Mouse (Mus musculus): ENCODE measurements around the gene Jade3. TPM values are rescaled to one million over a fixed set of nuclear protein-coding genes. Genes with fewer than 3 reads are reported as not detected.

The Jade3 gene
- total and polyA plus RNA-seq, 3 experiments: 9.9 to 21.1 (median 11.8) TPM

GRCm38 (mm10) chrX:20520290-20520939 is 94.9 kb downstream of the Jade3 start:
- no peak for DNase-seq (ENCODE audit: extremely low read depth)
- H3K4me3 ChIP-seq (replicated peaks in 1 of 3; ENCODE audit: low read depth in 2 of 3, low read length in 2 of 3, poor library complexity in 1 of 3): no peak overlapping the region
- dilution Hi-C loops (cut with MboI; ENCODE audit: extremely low pct_ligation_motif_present, extremely low pct_unique_long_range_greater_than_20kb, low sequenced_read_pairs): no loop called here
- peaks cover 7 to 20% of the 10 kb centered on the region in 2 experiments for H3K36me3 ChIP-seq (replicated peaks in 1 of 2; ENCODE audit: control insufficient read depth in 1 of 2, insufficient read depth in 1 of 2, low read length in 1 of 2)
- in situ Hi-C loops (cut with MboI; ENCODE audit: low pct_ligation_motif_present, low pct_unique_long_range_greater_than_20kb, low sequenced_read_pairs): no loop called here
- no peaks in the 10 kb centered on the region for H3K27me3 ChIP-seq (replicated peaks)
- no peaks in the 10 kb centered on the region for H3K9me3 ChIP-seq (replicated peaks; ENCODE audit: low read length)
- no peak overlapping the region for H3K4me2 ChIP-seq (ENCODE audit: insufficient read depth, low read depth, poor library complexity, severe bottlenecking)
- no peak overlapping the region for H3K9ac ChIP-seq (ENCODE audit: insufficient read depth, low read depth)
- H3K79me2 ChIP-seq (replicated peaks; ENCODE audit: control insufficient read depth, extremely low read depth, insufficient read depth, poor library complexity, severe bottlenecking): no peaks in the 10 kb centered on the region
- no peak for TF ChIP-seq HCFC1 (IDR thresholded peaks at IDR 0.05; ENCODE audit: low read depth, low read length)
- no peak for TF ChIP-seq SIN3A (IDR thresholded peaks at IDR 0.05; ENCODE audit: low read length)
- TF ChIP-seq PAX5 (IDR thresholded peaks at IDR 0.05; ENCODE audit: low read length): no peak
- TF ChIP-seq RCOR1 (conservative IDR thresholded peaks at IDR 0.05; ENCODE audit: low read depth, low read length): no peak
- no peak for TF ChIP-seq CTCF (conservative IDR thresholded peaks at IDR 0.05 in 1 of 2, IDR thresholded peaks at IDR 0.05 in 1 of 2; ENCODE audit: low read depth in 2 of 2, low read length in 2 of 2)
- TF ChIP-seq TCF12 (IDR thresholded peaks at IDR 0.05; ENCODE audit: low read depth, low read length): no peak
- TF ChIP-seq MEF2A (IDR thresholded peaks at IDR 0.05; ENCODE audit: borderline replicate concordance, low read depth, low read length): no peak
- no peak for TF ChIP-seq TBP (conservative IDR thresholded peaks at IDR 0.05; ENCODE audit: low read depth, low read length)
- TF ChIP-seq ETS1 (conservative IDR thresholded peaks at IDR 0.05; ENCODE audit: low read depth, low read length): no peak
- TF ChIP-seq BHLHE40 (IDR thresholded peaks at IDR 0.05; ENCODE audit: low read depth, low read length): no peak
- TF ChIP-seq UBTF (IDR thresholded peaks at IDR 0.05; ENCODE audit: low read depth, low read length): no peak
- no peak for TF ChIP-seq RAD21 (IDR thresholded peaks at IDR 0.05; ENCODE audit: low read depth, low read length)
- no peak for TF ChIP-seq MAFK (IDR thresholded peaks at IDR 0.05; ENCODE audit: insufficient replicate concordance, low read length)
- no peak overlapping the region for H3K27ac ChIP-seq (ENCODE audit: insufficient read depth, low read depth)
- H3K4me1 ChIP-seq (ENCODE audit: control insufficient read depth in 1 of 2, insufficient read depth in 2 of 2): no peaks in the 10 kb centered on the region

- DNase-seq (ENCODE audit: extremely low read depth): no peak
- Histone ChIP-seq H3K79me2 (replicated peaks; ENCODE audit: control insufficient read depth, extremely low read depth, insufficient read depth, poor library complexity, severe bottlenecking) (no peaks in the 10 kb centered on the region), H3K9ac (ENCODE audit: insufficient read depth, low read depth) (no peak overlapping the region), H3K4me3 (replicated peaks in 1 of 3; ENCODE audit: low read depth in 2 of 3, low read length in 2 of 3, poor library complexity in 1 of 3) (no peak overlapping the region), H3K36me3 (replicated peaks in 1 of 2; ENCODE audit: control insufficient read depth in 1 of 2, insufficient read depth in 1 of 2, low read length in 1 of 2) (peaks cover 7 to 17% of the 10 kb centered on the region in 2 experiments), H3K4me1 (ENCODE audit: control insufficient read depth in 1 of 2, insufficient read depth in 2 of 2) (no peaks in the 10 kb centered on the region), H3K27me3 (replicated peaks) (no peaks in the 10 kb centered on the region), H3K9me3 (replicated peaks; ENCODE audit: low read length) (no peaks in the 10 kb centered on the region), H3K4me2 (ENCODE audit: insufficient read depth, low read depth, poor library complexity, severe bottlenecking) (no peak overlapping the region), H3K27ac (ENCODE audit: insufficient read depth, low read depth) (no peak overlapping the region)
- no peak for TF ChIP-seq E2F4 (IDR thresholded peaks at IDR 0.05; ENCODE audit: insufficient replicate concordance, low read depth, low read length)
- TF ChIP-seq POLR2AphosphoS2 (IDR thresholded peaks at IDR 0.05; ENCODE audit: low read depth, low read length): no peak
- no peak for TF ChIP-seq HCFC1 (IDR thresholded peaks at IDR 0.05; ENCODE audit: low read depth, low read length)
- no peak for TF ChIP-seq MYC (IDR thresholded peaks at IDR 0.05; ENCODE audit: low read depth, low read length)
- no peak for TF ChIP-seq SMC3 (IDR thresholded peaks at IDR 0.05; ENCODE audit: low read depth, low read length)
- no peak for TF ChIP-seq ZC3H11A (IDR thresholded peaks at IDR 0.05; ENCODE audit: low read depth, low read length)
- TF ChIP-seq JUND (conservative IDR thresholded peaks at IDR 0.05; ENCODE audit: low read depth, low read length): no peak
- TF ChIP-seq RAD21 (IDR thresholded peaks at IDR 0.05; ENCODE audit: low read depth, low read length): no peak
- TF ChIP-seq PAX5 (IDR thresholded peaks at IDR 0.05; ENCODE audit: low read length): no peak
- no peak for TF ChIP-seq USF1 (IDR thresholded peaks at IDR 0.05; ENCODE audit: low read depth, low read length)
- no peak for TF ChIP-seq EP300 (IDR thresholded peaks at IDR 0.05; ENCODE audit: low read length)
- no peak for TF ChIP-seq MAZ (IDR thresholded peaks at IDR 0.05; ENCODE audit: low read depth, low read length)
- no peak for TF ChIP-seq POLR2A (IDR thresholded peaks at IDR 0.05; ENCODE audit: low read depth, low read length)
- TF ChIP-seq USF2 (conservative IDR thresholded peaks at IDR 0.05; ENCODE audit: low read depth, low read length): no peak
- TF ChIP-seq TBP (conservative IDR thresholded peaks at IDR 0.05; ENCODE audit: low read depth, low read length): no peak
- in situ Hi-C loops (cut with MboI; ENCODE audit: low pct_ligation_motif_present, low pct_unique_long_range_greater_than_20kb, low sequenced_read_pairs): no loop called here
- dilution Hi-C loops (cut with MboI; ENCODE audit: extremely low pct_ligation_motif_present, extremely low pct_unique_long_range_greater_than_20kb, low sequenced_read_pairs): no loop called here
These were observed 96.1 kb downstream of the Jade3 start for GRCm38 (mm10) chrX:20521578-20521977.

All from CH12.LX (cell line).